Mouse (Mus musculus): ENCODE data around the gene Inip.

- TF ChIP-seq EP300 (IDR thresholded peaks at IDR 0.05; ENCODE audit: low read length) (no peak), JUND (conservative IDR thresholded peaks at IDR 0.05; ENCODE audit: low read depth, low read length) (no peak), MAFK (IDR thresholded peaks at IDR 0.05; ENCODE audit: insufficient replicate concordance, low read length) (no peak), RAD21 (IDR thresholded peaks at IDR 0.05; ENCODE audit: low read depth, low read length) (no peak), MAZ (IDR thresholded peaks at IDR 0.05; ENCODE audit: low read depth, low read length) (no peak), USF2 (conservative IDR thresholded peaks at IDR 0.05; ENCODE audit: low read depth, low read length) (no peak), CHD2 (IDR thresholded peaks at IDR 0.05; ENCODE audit: low read length) (no peak)
Measured at GRCm38 (mm10) chr4:59777828-59778227, 23.6 kb downstream of the Inip start.
